Mouse (Mus musculus): ENCODE data around the gene Esp24. TPM values are rescaled to one million over a fixed set of nuclear protein-coding genes. Genes with fewer than 3 reads are reported as not detected.
"Not testable (repeated sequence)": the region's sequence is repeated elsewhere in the genome, so short reads cannot be mapped to it uniquely, and the experiment has no call there.

Esp24 gene
- not detected in 2 replicates for polyA plus RNA-seq (2012; rRNA removed)

DNA sequence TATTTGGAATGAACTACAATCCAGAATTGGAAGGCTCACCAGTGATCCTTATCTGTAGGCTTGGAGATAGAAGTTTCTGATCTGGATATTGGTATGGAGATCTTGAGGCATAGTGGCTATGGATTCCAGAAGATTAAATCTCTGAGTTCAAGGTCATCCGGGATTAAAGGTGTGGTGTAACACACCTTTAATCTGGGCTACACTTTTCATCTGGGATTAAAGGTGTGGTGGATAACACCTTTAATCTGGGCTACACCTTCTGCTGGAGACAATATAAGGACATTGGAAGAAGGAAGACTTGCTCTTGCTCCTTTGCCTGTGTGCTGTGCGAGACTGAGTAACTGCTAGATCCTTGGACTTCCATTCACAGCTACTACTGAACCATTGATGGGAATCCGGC lies at the start of gene Esp24:
Gene Esp24 (plus strand): TSS at position 301 of the 400 bp plus-strand sequence.
- H3K4me1 ChIP-seq (ENCODE audit: control insufficient read depth, insufficient read depth, insufficient read length, low read length); H3K27me3 ChIP-seq (ENCODE audit: control insufficient read depth, insufficient read depth, low read length); H3K27ac ChIP-seq (ENCODE audit: insufficient read depth, low read depth, low read length); H3K36me3 ChIP-seq (ENCODE audit: control insufficient read depth, insufficient read depth, low read length); H3K4me3 ChIP-seq (ENCODE audit: low read depth, low read length): not testable (repeated sequence)
- 90% methylated on average over 3 of the region's 3 CpGs for WGBS

DNA sequence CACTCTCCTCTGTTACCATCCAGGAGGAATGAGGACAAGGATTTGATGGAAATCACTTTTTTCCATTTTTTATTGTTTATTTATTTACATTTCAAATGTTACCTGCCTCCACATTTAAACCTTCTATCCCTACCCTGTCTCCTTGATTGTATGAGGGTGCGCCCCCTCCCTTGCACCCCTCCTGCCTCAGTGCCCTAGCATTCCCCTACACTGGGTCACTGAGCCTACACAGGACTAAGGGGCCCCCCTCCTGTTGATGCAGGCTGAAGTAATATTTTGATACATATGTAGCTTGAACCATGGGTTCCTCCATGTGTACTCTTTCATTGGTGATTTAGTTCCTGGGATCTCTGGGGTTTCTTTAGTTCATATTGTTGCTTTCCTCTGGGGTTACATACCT lies 26.6 kb upstream of the Esp24 start:
- H3K4me3 ChIP-seq (ENCODE audit: low read depth, low read length): no peak overlapping the region
- WGBS: 88% methylated on average over 1 of the region's 1 CpGs
- H3K27me3 ChIP-seq (ENCODE audit: control insufficient read depth, insufficient read depth, low read length): no peaks in the 10 kb centered on the region
- H3K27ac ChIP-seq (ENCODE audit: insufficient read depth, low read depth, low read length): no peak overlapping the region
- no peaks in the 10 kb centered on the region for H3K36me3 ChIP-seq (ENCODE audit: control insufficient read depth, insufficient read depth, low read length)
- TF ChIP-seq POLR2A (IDR thresholded peaks at IDR 0.05; ENCODE audit: low read depth, low read length): no peak
- no peak for TF ChIP-seq CTCF (IDR thresholded peaks at IDR 0.05; ENCODE audit: extremely low read depth, insufficient read length, insufficient replicate concordance, low read depth, low read length)
- H3K4me1 ChIP-seq (ENCODE audit: control insufficient read depth, insufficient read depth, insufficient read length, low read length): no peaks in the 10 kb centered on the region

DNA sequence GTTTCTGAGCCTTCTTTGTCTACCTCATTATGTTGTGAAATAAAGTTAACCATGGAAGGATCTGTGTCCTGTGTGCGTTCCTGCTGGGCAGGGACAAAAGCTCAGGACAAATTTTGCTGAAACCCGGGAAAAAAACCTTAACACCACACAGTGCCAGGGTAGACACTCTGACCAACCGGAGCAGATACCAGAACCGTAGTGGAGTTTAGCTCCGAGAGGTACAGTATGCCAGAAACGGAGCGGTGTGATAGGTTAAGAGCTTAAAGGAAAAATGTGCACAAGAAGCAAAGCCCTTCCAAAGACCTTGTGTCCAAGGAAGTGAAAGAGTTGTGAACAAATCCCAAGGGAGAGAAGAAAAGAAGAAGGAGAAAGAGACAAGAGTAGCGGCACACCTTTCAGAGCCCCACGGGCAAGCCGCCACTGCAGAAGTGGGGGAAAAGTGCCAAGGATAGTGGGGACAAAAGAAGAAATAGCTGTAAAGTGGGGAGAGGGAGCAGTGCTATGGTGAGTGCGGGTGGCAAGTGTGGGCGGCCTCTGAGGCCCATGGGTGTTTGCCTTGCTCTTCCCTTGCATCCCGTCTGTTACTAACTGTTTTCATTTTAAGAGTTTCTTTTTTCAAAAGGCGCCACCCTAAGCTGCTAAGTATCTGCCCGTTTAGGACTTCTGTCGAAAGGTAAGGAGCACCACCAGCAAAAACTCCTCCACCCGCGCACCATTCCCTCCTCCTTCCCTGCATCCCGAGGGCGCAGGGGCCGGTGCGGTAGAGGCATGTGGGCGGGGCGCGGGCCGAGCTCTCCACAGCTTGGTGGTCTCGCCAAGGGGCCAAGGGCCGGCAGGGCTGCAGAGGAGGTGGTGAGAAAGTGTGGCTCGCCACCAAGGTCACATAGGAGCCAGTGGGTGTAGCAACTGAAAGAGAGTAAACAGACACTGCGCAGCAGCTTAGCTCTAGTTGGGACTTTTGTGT lies 25.5 kb upstream of the Esp24 start:
- WGBS: 40% methylated on average over 30 of the region's 30 CpGs
- H3K36me3 ChIP-seq (ENCODE audit: control insufficient read depth, insufficient read depth, low read length): no peaks in the 10 kb centered on the region
- H3K4me3 ChIP-seq (ENCODE audit: low read depth, low read length): no peak overlapping the region
- no peaks in the 10 kb centered on the region for H3K4me1 ChIP-seq (ENCODE audit: control insufficient read depth, insufficient read depth, insufficient read length, low read length)
- H3K27ac ChIP-seq (ENCODE audit: insufficient read depth, low read depth, low read length): no peak overlapping the region
- no peak for TF ChIP-seq CTCF (IDR thresholded peaks at IDR 0.05; ENCODE audit: extremely low read depth, insufficient read length, insufficient replicate concordance, low read depth, low read length)
- TF ChIP-seq POLR2A (IDR thresholded peaks at IDR 0.05; ENCODE audit: low read depth, low read length): no peak
- no peaks in the 10 kb centered on the region for H3K27me3 ChIP-seq (ENCODE audit: control insufficient read depth, insufficient read depth, low read length)

DNA sequence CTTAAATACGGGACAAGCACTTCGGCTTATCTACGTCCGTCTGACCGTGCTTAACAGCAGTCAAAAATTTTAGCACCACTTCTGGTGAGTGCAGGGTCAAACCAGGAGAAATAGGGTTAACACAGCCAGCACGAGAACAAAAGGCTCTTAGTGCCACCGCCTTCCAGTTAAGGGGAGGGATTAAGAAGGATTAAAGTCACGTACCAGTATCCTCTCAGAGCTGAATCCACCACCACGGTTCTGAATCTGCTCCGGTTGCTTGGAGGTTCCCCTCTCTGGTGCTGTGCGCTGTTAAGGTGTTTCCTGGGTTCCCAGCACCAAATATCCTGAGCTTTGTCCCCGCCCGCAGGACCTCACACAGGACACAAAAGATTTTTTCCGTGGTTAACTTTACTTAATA lies 19.3 kb upstream of the Esp24 start:
- 66% methylated on average over 14 of the region's 14 CpGs for WGBS
- no peaks in the 10 kb centered on the region for H3K4me1 ChIP-seq (ENCODE audit: control insufficient read depth, insufficient read depth, insufficient read length, low read length)
- TF ChIP-seq POLR2A (IDR thresholded peaks at IDR 0.05; ENCODE audit: low read depth, low read length): no peak

DNA sequence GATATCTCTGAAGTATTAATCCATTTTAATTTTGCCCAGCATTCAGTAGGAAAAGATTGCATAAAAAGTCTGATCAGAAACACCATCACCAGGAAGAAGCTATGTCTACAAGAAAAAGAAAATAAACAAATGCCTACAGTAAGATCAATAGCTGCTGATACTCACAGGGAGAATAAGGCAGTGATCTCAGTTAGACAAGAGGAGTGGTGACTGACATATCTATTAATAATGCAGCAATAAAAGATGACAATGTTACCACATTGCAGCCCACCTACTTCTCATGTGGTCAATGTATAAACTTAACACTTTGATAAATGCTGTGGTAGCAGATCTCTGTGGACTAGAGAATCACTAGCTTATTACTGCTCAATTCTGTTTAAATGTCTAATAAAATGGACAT lies 6.7 kb downstream of the Esp24 start, which contains the start of gene Gm21903:
Gene Gm21903 (minus strand): TSS at position 101 of the 400 bp plus-strand sequence.
- Histone ChIP-seq H3K4me1 (ENCODE audit: control insufficient read depth, insufficient read depth, insufficient read length, low read length) (no peaks in the 10 kb centered on the region), H3K4me3 (ENCODE audit: low read depth, low read length) (no peak within 1 kb of the TSS), H3K27me3 (ENCODE audit: control insufficient read depth, insufficient read depth, low read length) (no peaks in the 10 kb centered on the region), H3K27ac (ENCODE audit: insufficient read depth, low read depth, low read length) (no peak within 1 kb of the TSS), H3K36me3 (ENCODE audit: control insufficient read depth, insufficient read depth, low read length) (no peaks in the 10 kb centered on the region)
- TF ChIP-seq POLR2A (IDR thresholded peaks at IDR 0.05; ENCODE audit: low read depth, low read length) (no peak), CTCF (IDR thresholded peaks at IDR 0.05; ENCODE audit: extremely low read depth, insufficient read length, insufficient replicate concordance, low read depth, low read length) (no peak)

More for the DNA sequence above, 19.3 kb upstream of the Esp24 start:
- Histone ChIP-seq H3K27ac (ENCODE audit: insufficient read depth, low read depth, low read length) (no peak overlapping the region), H3K36me3 (ENCODE audit: control insufficient read depth, insufficient read depth, low read length) (no peaks in the 10 kb centered on the region), H3K27me3 (ENCODE audit: control insufficient read depth, insufficient read depth, low read length) (no peaks in the 10 kb centered on the region), H3K4me3 (ENCODE audit: low read depth, low read length) (no peak overlapping the region)

DNA sequence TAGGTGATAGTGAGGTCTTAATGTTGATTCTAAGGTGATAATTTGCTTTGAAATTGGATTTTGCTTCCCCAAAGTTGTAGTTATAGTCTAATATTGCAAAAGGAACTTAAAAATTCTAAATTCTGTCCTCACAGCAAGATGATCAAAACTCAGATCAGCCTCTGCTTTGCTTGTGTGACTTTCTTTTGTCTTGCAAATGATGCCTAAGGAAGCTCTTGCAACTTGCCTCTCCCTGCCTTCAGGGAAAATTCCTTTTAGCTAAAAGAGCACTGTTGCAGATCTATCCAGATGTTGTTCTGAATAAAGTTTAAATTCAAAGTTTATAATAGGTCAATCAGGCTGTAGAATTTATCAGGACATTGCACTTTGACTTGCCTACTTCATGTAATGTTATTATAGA lies 27.1 kb downstream of the Esp24 start:
- Histone ChIP-seq H3K4me1 (ENCODE audit: control insufficient read depth, insufficient read depth, insufficient read length, low read length) (no peaks in the 10 kb centered on the region), H3K27me3 (ENCODE audit: control insufficient read depth, insufficient read depth, low read length) (no peaks in the 10 kb centered on the region), H3K36me3 (ENCODE audit: control insufficient read depth, insufficient read depth, low read length) (no peaks in the 10 kb centered on the region), H3K27ac (ENCODE audit: insufficient read depth, low read depth, low read length) (no peak overlapping the region), H3K4me3 (ENCODE audit: low read depth, low read length) (no peak overlapping the region)
- TF ChIP-seq POLR2A (IDR thresholded peaks at IDR 0.05; ENCODE audit: low read depth, low read length) (no peak), CTCF (IDR thresholded peaks at IDR 0.05; ENCODE audit: extremely low read depth, insufficient read length, insufficient replicate concordance, low read depth, low read length) (no peak)

DNA sequence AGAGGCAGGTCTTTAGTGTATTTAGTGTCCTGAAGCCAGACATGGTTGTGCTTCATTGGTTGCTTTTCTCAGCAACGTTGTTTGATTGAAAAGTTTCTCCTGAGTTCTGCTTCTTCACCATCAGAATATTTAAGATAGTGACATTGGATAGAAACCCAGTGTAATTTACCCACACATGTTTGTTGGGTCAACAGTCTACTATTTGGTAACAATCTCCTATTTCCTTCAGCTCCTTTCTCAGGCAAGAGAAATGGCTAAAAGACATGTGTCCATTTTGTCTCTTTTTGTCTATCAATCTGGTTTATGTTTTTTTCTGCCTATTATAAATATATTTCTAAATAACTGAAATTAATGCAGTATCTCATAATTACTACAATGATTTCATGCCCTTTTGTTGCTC lies 40.4 kb downstream of the Esp24 start, which contains the start of gene Esp23:
Gene Esp23 (minus strand): TSS at position 101 of the 400 bp plus-strand sequence.
- Histone ChIP-seq H3K27me3 (ENCODE audit: control insufficient read depth, insufficient read depth, low read length) (no peaks in the 10 kb centered on the region), H3K4me1 (ENCODE audit: control insufficient read depth, insufficient read depth, insufficient read length, low read length) (no peaks in the 10 kb centered on the region), H3K4me3 (ENCODE audit: low read depth, low read length) (no peak within 1 kb of the TSS), H3K36me3 (ENCODE audit: control insufficient read depth, insufficient read depth, low read length) (no peaks in the 10 kb centered on the region), H3K27ac (ENCODE audit: insufficient read depth, low read depth, low read length) (no peak within 1 kb of the TSS)
- WGBS: 43% methylated on average over 1 of the region's 1 CpGs
- TF ChIP-seq POLR2A (IDR thresholded peaks at IDR 0.05; ENCODE audit: low read depth, low read length) (no peak), CTCF (IDR thresholded peaks at IDR 0.05; ENCODE audit: extremely low read depth, insufficient read length, insufficient replicate concordance, low read depth, low read length) (no peak)

Other genes with a start within 250 kb of the Esp24 start
- not detected in 2 replicates for gene Gm21903, start 6.6 kb downstream of the Esp24 start, polyA plus RNA-seq (2012; rRNA removed)
- not detected in 2 replicates for gene Esp23, start 40.3 kb downstream of the Esp24 start, polyA plus RNA-seq (2012; rRNA removed)
- gene Esp22, start 58.6 kb downstream of the Esp24 start, polyA plus RNA-seq (2012; rRNA removed): not detected in 2 replicates